Mouse (Mus musculus): ENCODE data around the gene Osbpl6. TPM values are rescaled to one million over a fixed set of nuclear protein-coding genes. Genes with fewer than 3 reads are reported as not detected.

Gene Osbpl6
- 0.20 and 0.89 TPM in 2 replicates for polyA plus RNA-seq (2012; rRNA removed)

GRCm38 (mm10) chr2:76406151-76406936 lies at the start of gene Osbpl6:
TSS of gene Osbpl6 (plus strand) at chr2:76406508.
- TF ChIP-seq CTCF (IDR thresholded peaks at IDR 0.05; ENCODE audit: control insufficient read depth, insufficient read depth, insufficient replicate concordance, low read depth, low read length) (no peak), POLR2A (IDR thresholded peaks at IDR 0.05; ENCODE audit: control insufficient read depth, low read depth, low read length) (no peak)
- Histone ChIP-seq H3K36me3 (ENCODE audit: control insufficient read depth, insufficient read depth, low read length) (no peaks in the 10 kb centered on the region), H3K4me3 (ENCODE audit: control insufficient read depth, low read depth, low read length) (peak within 1 kb of the TSS; percentile 57), H3K27ac (ENCODE audit: control insufficient read depth, insufficient read depth, low read depth, low read length) (no peak within 1 kb of the TSS), H3K27me3 (ENCODE audit: control insufficient read depth, insufficient read depth, low read length) (no peaks in the 10 kb centered on the region; the same call in 1 of the 2 replicates), H3K4me1 (ENCODE audit: control insufficient read depth, insufficient read depth, low read length) (peaks cover 9% of the 10 kb centered on the region)

GRCm38 (mm10) chr2:76360226-76360625 lies 46.1 kb upstream of the Osbpl6 start, which contains the start of gene Cyct:
TSS of gene Cyct (minus strand) at chr2:76360450.
- Histone ChIP-seq H3K27ac (ENCODE audit: control insufficient read depth, insufficient read depth, low read depth, low read length) (peak within 1 kb of the TSS; percentile 96), H3K4me1 (ENCODE audit: control insufficient read depth, insufficient read depth, low read length) (peaks cover 2% of the 10 kb centered on the region), H3K36me3 (ENCODE audit: control insufficient read depth, insufficient read depth, low read length) (no peaks in the 10 kb centered on the region; the same call in 1 of the 2 replicates), H3K27me3 (ENCODE audit: control insufficient read depth, insufficient read depth, low read length) (no peaks in the 10 kb centered on the region), H3K4me3 (ENCODE audit: control insufficient read depth, low read depth, low read length) (peak within 1 kb of the TSS; percentile 87)
- peak; percentile 79 for TF ChIP-seq POLR2A (IDR thresholded peaks at IDR 0.05; ENCODE audit: control insufficient read depth, low read depth, low read length)
- TF ChIP-seq CTCF (IDR thresholded peaks at IDR 0.05; ENCODE audit: control insufficient read depth, insufficient read depth, insufficient replicate concordance, low read depth, low read length), result no peak

GRCm38 (mm10) chr2:76362111-76362510 lies 44.2 kb upstream of the Osbpl6 start:
- H3K36me3 ChIP-seq (ENCODE audit: control insufficient read depth, insufficient read depth, low read length), result no peaks in the 10 kb centered on the region
- no peak overlapping the region for H3K4me3 ChIP-seq (ENCODE audit: control insufficient read depth, low read depth, low read length)
- H3K4me1 ChIP-seq (ENCODE audit: control insufficient read depth, insufficient read depth, low read length), result peaks cover 2% of the 10 kb centered on the region
- H3K27ac ChIP-seq (ENCODE audit: control insufficient read depth, insufficient read depth, low read depth, low read length), result no peak overlapping the region
- H3K27me3 ChIP-seq (ENCODE audit: control insufficient read depth, insufficient read depth, low read length), result no peaks in the 10 kb centered on the region
- TF ChIP-seq CTCF (IDR thresholded peaks at IDR 0.05; ENCODE audit: control insufficient read depth, insufficient read depth, insufficient replicate concordance, low read depth, low read length) (peak; percentile 21; the same call in 1 of the 2 replicates), POLR2A (IDR thresholded peaks at IDR 0.05; ENCODE audit: control insufficient read depth, low read depth, low read length) (no peak)

- Histone ChIP-seq H3K27me3 (ENCODE audit: control insufficient read depth, insufficient read depth, low read length) (no peaks in the 10 kb centered on the region), H3K4me1 (ENCODE audit: control insufficient read depth, insufficient read depth, low read length) (peaks cover 14% of the 10 kb centered on the region), H3K4me3 (ENCODE audit: control insufficient read depth, low read depth, low read length) (no peak overlapping the region), H3K27ac (ENCODE audit: control insufficient read depth, insufficient read depth, low read depth, low read length) (no peak overlapping the region), H3K36me3 (ENCODE audit: control insufficient read depth, insufficient read depth, low read length) (no peaks in the 10 kb centered on the region)
- no peak for TF ChIP-seq POLR2A (IDR thresholded peaks at IDR 0.05; ENCODE audit: control insufficient read depth, low read depth, low read length)
- no peak for TF ChIP-seq CTCF (IDR thresholded peaks at IDR 0.05; ENCODE audit: control insufficient read depth, insufficient read depth, insufficient replicate concordance, low read depth, low read length)
These were observed 40.5 kb upstream of the Osbpl6 start for GRCm38 (mm10) chr2:76365811-76366210.

GRCm38 (mm10) chr2:76367188-76367922 lies 39.0 kb upstream of the Osbpl6 start:
- TF ChIP-seq POLR2A (IDR thresholded peaks at IDR 0.05; ENCODE audit: control insufficient read depth, low read depth, low read length), result no peak
- TF ChIP-seq CTCF (IDR thresholded peaks at IDR 0.05; ENCODE audit: control insufficient read depth, insufficient read depth, insufficient replicate concordance, low read depth, low read length), result peak; percentile 9; the same call in 1 of the 2 replicates
- Histone ChIP-seq H3K36me3 (ENCODE audit: control insufficient read depth, insufficient read depth, low read length) (no peaks in the 10 kb centered on the region; the same call in 1 of the 2 replicates), H3K27ac (ENCODE audit: control insufficient read depth, insufficient read depth, low read depth, low read length) (no peak overlapping the region), H3K4me1 (ENCODE audit: control insufficient read depth, insufficient read depth, low read length) (peaks cover 17% of the 10 kb centered on the region), H3K27me3 (ENCODE audit: control insufficient read depth, insufficient read depth, low read length) (no peaks in the 10 kb centered on the region), H3K4me3 (ENCODE audit: control insufficient read depth, low read depth, low read length) (no peak overlapping the region)

GRCm38 (mm10) chr2:76368861-76369660 lies 37.2 kb upstream of the Osbpl6 start:
- Histone ChIP-seq H3K36me3 (ENCODE audit: control insufficient read depth, insufficient read depth, low read length) (no peaks in the 10 kb centered on the region; the same call in 1 of the 2 replicates), H3K27me3 (ENCODE audit: control insufficient read depth, insufficient read depth, low read length) (no peaks in the 10 kb centered on the region), H3K4me3 (ENCODE audit: control insufficient read depth, low read depth, low read length) (no peak overlapping the region; the same call in 1 of the 2 replicates), H3K4me1 (ENCODE audit: control insufficient read depth, insufficient read depth, low read length) (peaks cover 17% of the 10 kb centered on the region), H3K27ac (ENCODE audit: control insufficient read depth, insufficient read depth, low read depth, low read length) (no peak overlapping the region)
- TF ChIP-seq POLR2A (IDR thresholded peaks at IDR 0.05; ENCODE audit: control insufficient read depth, low read depth, low read length) (no peak), CTCF (IDR thresholded peaks at IDR 0.05; ENCODE audit: control insufficient read depth, insufficient read depth, insufficient replicate concordance, low read depth, low read length) (no peak)

All from testis, adult 2 months (tissue).